Mouse (Mus musculus) right cerebral cortex, postnatal 25 days (tissue): ENCODE measurements around the gene Nacc1.

Experiments used
- DNase-seq: peaks from one replicate; pipeline ENCODE4 v3.0.0; 2022

The Nacc1 gene

GRCm38 (mm10) chr8:84661458-84661871, 26.2 kb downstream of the Nacc1 start:
- DNase-seq: peak; percentile 58

DNA sequence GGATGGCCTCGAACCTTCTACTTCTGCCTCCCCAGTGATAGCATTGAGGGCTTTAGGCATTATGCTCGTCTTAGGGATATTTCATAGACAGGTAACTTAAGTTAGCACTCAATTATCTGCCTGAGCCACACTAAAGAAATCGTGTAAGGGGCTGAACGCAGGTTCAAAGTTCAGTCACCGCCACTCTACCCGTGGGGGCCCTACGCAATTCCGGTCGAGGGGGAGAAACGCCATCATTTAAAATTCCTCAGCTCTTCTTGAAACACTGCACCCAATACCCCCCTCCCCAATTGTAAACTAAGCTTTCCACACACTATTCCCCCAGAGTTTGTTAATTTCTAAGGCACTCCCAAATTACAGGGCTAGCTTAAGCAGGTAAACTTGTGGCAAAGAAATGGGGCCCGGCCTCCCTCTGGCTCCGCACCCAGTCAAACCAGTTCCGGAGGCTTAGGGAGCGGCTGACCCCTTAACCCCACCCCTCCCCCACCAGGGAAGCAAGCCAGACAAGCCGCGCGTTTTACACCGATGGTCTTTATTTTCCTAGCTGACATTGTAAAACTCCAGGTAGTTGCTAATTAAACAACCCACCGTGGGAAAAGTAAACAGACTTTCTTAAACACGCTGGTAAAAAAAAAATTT, 26.7 kb downstream of the Nacc1 start:
- no peak for DNase-seq

GRCm38 (mm10) chr8:84659936-84660818, 27.5 kb downstream of the Nacc1 start:
- DNase-seq: no peak

DNA sequence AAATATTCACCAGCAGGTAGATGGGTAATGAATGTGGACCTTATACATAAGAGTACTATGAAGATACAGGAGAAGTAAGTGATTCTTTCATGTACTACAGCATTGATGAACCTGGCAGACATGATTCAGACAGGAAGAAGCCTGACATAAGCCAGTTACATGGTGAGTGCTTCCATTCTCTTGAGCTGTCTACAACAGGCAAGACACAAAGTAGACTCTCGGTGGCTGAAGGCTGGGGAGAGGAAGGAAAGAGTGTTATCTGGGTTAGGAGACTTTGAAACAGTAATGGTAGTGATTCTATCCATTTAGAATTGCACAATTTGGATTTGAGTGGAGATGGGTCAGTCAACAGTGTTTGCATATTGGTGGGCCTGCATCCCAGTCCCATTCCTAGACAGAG, 28.7 kb downstream of the Nacc1 start:
- no peak for DNase-seq

- DNase-seq: no peak
These were observed 30.0 kb downstream of the Nacc1 start for GRCm38 (mm10) chr8:84657680-84658079.

- no peak for DNase-seq
These were observed 30.5 kb downstream of the Nacc1 start for GRCm38 (mm10) chr8:84657203-84657602.

GRCm38 (mm10) chr8:84656641-84657126, 31.0 kb downstream of the Nacc1 start:
- DNase-seq: no peak

DNA sequence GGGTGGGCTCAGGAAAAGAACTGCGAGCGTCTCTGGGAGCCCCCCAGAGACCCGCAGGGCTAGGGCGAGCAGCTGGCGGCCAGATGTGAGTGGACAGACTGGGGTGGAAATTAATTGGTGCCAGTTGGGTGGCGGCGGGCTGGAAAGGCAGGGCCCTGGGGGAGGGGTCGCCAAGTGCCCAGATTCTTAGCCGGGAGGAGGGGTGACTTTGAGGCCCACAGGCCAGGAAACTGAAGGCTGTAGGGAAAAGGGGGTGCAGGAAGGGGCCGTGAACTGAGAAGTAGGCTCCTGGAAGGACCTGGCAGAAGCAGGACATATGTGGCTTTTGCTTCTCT, 31.5 kb downstream of the Nacc1 start:
- DNase-seq: no peak

- no peak for DNase-seq
These were observed 32.1 kb downstream of the Nacc1 start for GRCm38 (mm10) chr8:84655336-84656190.

- no peak for DNase-seq
These were observed 33.1 kb downstream of the Nacc1 start for GRCm38 (mm10) chr8:84654597-84654996.

DNA sequence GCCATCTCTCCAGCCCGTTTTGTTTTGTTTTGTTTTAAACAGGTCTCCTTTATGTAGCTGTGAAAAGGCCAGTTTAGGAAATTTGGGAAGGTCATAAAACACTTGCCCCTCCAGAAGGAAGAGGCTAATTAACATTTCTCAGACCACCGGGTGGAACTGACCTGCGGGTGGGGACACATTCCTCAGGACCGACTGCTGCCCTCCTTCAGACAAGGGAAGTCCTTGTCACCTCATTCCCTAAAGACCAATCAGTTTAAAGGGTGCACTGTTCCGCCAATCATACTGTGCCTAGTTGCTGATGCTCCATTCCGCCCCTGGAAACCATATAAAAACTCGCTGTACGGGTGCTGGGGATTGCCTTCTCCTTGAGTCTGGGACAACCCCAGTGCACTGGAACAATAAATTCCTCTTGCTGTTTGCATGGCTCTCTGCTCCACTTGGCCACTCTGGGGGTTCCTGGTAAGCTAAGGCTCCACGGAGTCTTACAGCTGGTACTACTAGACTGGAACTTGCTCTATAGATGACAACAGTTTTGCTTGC, 34.5 kb downstream of the Nacc1 start:
- no peak for DNase-seq

GRCm38 (mm10) chr8:84650213-84650612, 37.4 kb downstream of the Nacc1 start:
- DNase-seq: no peak

DNA sequence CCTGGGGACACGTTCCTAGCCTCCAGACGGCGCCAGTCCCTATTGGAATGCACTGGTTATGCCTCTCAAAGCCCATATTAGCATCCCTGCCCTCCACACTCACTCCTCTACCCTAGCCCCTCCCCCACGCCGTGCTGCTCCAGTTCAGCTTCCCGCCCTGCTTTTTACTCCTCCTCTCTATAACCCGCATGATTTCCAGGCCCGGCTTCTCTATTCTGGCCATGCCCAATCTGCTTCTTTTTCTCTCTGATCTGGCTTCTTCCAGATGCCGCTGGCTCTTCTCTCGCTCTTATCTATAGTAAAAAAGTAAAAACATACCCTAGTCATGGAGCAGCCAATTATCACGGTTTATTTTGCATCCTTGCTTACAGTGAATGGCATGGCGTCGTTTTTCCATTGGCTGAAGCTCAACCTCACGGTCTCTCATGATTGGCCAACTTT, 40.2 kb downstream of the Nacc1 start:
- no peak for DNase-seq

GRCm38 (mm10) chr8:84646800-84647199, 40.9 kb downstream of the Nacc1 start:
- DNase-seq: no peak

GRCm38 (mm10) chr8:84643019-84643418, 44.6 kb downstream of the Nacc1 start:
- DNase-seq: no peak

DNA sequence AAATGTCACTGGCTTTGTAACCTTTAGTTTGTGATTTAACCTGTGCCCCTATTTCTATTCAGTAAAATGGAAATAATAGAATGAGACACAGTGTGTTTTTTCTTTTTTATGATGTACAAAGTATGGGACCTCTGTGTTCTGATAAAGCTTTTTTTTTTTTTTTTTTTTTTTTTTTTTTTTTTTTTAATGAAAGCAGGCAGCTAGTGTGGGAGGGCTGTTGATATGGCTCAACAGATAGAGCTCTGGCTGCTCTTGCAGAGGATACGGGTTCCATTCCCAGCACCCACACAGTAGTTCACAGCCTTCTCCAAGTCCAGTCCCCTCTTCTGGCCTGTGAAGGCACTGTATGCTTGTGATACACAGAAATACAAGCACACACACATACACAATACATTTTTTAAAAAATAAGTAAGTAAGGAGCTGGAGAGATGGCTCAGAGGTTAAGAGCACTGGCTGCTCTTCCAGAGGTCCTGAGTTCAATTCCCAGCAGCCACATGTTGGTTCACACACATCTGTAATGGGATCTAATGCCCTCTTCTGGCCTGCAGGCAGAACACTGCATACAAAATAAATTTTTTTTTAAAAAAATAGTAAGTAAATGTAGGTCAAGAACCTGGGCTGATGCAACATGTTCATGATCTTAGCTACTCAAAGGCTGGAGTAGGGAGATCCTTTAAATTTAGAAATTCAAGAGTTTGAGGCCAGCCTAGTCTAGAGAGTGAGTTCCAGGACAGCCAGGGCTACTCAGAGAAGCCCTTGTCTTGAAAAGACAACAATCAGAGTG, 45.9 kb downstream of the Nacc1 start:
- no peak for DNase-seq

GRCm38 (mm10) chr8:84640617-84641294, 46.9 kb downstream of the Nacc1 start:
- no peak for DNase-seq

GRCm38 (mm10) chr8:84640010-84640588, 47.6 kb downstream of the Nacc1 start:
- DNase-seq: no peak

- peak; percentile 96 for DNase-seq
These were observed 48.3 kb downstream of the Nacc1 start for GRCm38 (mm10) chr8:84639162-84640009.

DNA sequence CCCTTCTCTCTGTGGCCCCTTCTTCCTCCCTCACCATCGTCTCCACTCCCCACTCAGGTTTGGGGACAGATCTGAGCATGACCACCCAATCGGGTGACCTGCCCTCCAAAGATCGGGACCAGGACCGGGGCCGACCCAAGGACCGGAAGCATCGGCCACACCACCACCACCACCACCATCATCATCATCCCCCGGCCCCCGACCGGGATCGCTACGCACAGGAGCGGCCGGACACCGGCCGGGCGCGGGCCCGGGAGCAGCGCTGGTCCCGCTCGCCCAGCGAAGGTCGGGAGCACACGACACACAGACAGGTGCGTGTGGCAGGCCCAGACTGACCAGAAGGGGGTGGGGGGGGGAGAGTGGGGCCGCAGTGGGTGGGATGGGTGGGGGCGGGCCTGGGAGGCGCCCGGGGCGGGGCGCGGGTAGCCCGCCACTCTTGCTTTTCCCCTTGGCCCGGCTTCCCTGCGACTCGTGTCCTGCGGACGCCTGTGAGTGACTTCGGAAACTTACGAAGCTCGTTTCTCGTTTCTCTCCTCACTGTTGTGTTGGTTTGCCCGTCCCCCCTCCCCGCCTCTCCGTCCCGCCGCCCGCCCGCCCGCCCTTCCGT, 49.0 kb downstream of the Nacc1 start:
- DNase-seq: no peak
